Mouse (Mus musculus) forebrain, embryonic 11.5 days (tissue): ENCODE measurements at regions not wholly inside any gene's neighbourhood (a gene's known extent, or its start where the extent isn't known, plus 50 kb on each side); places are given as distances from the start of the nearest gene placed in this dataset.

Source experiments
- ATAC-seq: fragments of 200-750 bp; cut with Nextera tagmentation; replicated peaks from 2 replicates; pipeline ENCODE4 v1.8.0; 2017; ENCODE audit warnings: moderate TSS enrichment; ENCODE audit not compliant: low FRiP score
- DNase-seq: peaks from one replicate; pipeline ENCODE4 v3.0.0-alpha.2; 2017; ENCODE audit warnings: low spot score
- H3K27ac ChIP-seq: fragments of 300-500 bp; sonication (generic); 2 replicates; pipeline ENCODE4 v1.5.1; 2014; ENCODE audit warnings: low read depth, low read length
- H3K27me3 ChIP-seq: fragments of 300-500 bp; sonication (generic); 2 replicates; pipeline ENCODE4 v1.6.1; 2014; ENCODE audit warnings: mild to moderate bottlenecking, low read length, mixed read lengths; ENCODE audit not compliant: control insufficient read depth, insufficient read depth
- H3K36me3 ChIP-seq: fragments of 300-500 bp; sonication (generic); 2 replicates; pipeline ENCODE4 v1.6.1; 2014; ENCODE audit warnings: mild to moderate bottlenecking, low read length, moderate library complexity, mixed read lengths; ENCODE audit not compliant: control insufficient read depth, insufficient read depth
- H3K4me1 ChIP-seq: fragments of 300-500 bp; sonication (generic); replicated peaks from 2 replicates; pipeline ENCODE4 v1.6.1; 2014; ENCODE audit warnings: low read length, mixed read lengths; ENCODE audit not compliant: control insufficient read depth, insufficient read depth
- H3K4me2 ChIP-seq: fragments of 300-500 bp; sonication (generic); 2 replicates; pipeline ENCODE4 v1.6.1; 2014; ENCODE audit warnings: low read depth, mild to moderate bottlenecking, low read length, moderate library complexity, mixed read lengths; ENCODE audit not compliant: severe bottlenecking
- H3K4me3 ChIP-seq: fragments of 300-500 bp; sonication (generic); 2 replicates; pipeline ENCODE4 v1.5.1; 2014; ENCODE audit warnings: low read depth, low read length
- H3K9ac ChIP-seq: fragments of 300-500 bp; sonication (generic); 2 replicates; pipeline ENCODE4 v1.6.1; 2014; ENCODE audit warnings: low read length
- H3K9me3 ChIP-seq: fragments of 300-500 bp; sonication (generic); 2 replicates; pipeline ENCODE4 v1.6.1; 2016; ENCODE audit warnings: low read length, mixed read lengths; ENCODE audit not compliant: control insufficient read depth
- WGBS: fragments of 180-500 bp; shearing (Covaris S2); extraction: QIAGEN DNeasy Blood & Tissue Kit; methylation state at CpG from one replicate; pipeline ENCODE4 v1.1.7; 2014; 5-methylcytosine and 5-hydroxymethylcytosine counted together

GRCm38 (mm10) chr2:48624040-48624439, 189.9 kb upstream of the Acvr2a start:
- ATAC-seq: no peak; the same call in 1 of the 2 replicates
- H3K27ac ChIP-seq: no peak overlapping the region
- WGBS: 74% methylated on average over 6 of the region's 6 CpGs
- DNase-seq: no peak
- H3K27me3 ChIP-seq: no peaks in the 10 kb centered on the region
- no peak overlapping the region for H3K9ac ChIP-seq
- no peaks in the 10 kb centered on the region for H3K36me3 ChIP-seq
- no peak overlapping the region for H3K4me3 ChIP-seq
- H3K4me2 ChIP-seq: no peak overlapping the region
- no peaks in the 10 kb centered on the region; the same call in 1 of the 2 replicates for H3K4me1 ChIP-seq
- no peaks in the 10 kb centered on the region for H3K9me3 ChIP-seq

GRCm38 (mm10) chr2:48624461-48624860, 189.4 kb upstream of the Acvr2a start:
- 82% methylated on average over 2 of the region's 2 CpGs for WGBS
- DNase-seq: no peak
- no peak overlapping the region for H3K27ac ChIP-seq

GRCm38 (mm10) chr2:48627011-48627410, 186.9 kb upstream of the Acvr2a start:
- DNase-seq (no peak), ATAC-seq (no peak)
- H3K9me3 ChIP-seq: no peaks in the 10 kb centered on the region
- 86% methylated on average over 4 of the region's 4 CpGs for WGBS
- H3K36me3 ChIP-seq: no peaks in the 10 kb centered on the region
- H3K4me2 ChIP-seq: no peak overlapping the region
- peaks cover 4% of the 10 kb centered on the region; the same call in 1 of the 2 replicates for H3K4me1 ChIP-seq
- no peak overlapping the region for H3K27ac ChIP-seq
- H3K4me3 ChIP-seq: no peak overlapping the region
- no peak overlapping the region for H3K9ac ChIP-seq
- H3K27me3 ChIP-seq: no peaks in the 10 kb centered on the region

More at GRCm38 (mm10) chr2:48624461-48624860, 189.4 kb upstream of the Acvr2a start:
- Histone ChIP-seq H3K4me3 (no peak overlapping the region), H3K9me3 (no peaks in the 10 kb centered on the region), H3K4me2 (no peak overlapping the region), H3K27me3 (no peaks in the 10 kb centered on the region), H3K9ac (no peak overlapping the region), H3K4me1 (peaks cover 1% of the 10 kb centered on the region; the same call in 1 of the 2 replicates), H3K36me3 (no peaks in the 10 kb centered on the region)
- ATAC-seq: no peak

DNA sequence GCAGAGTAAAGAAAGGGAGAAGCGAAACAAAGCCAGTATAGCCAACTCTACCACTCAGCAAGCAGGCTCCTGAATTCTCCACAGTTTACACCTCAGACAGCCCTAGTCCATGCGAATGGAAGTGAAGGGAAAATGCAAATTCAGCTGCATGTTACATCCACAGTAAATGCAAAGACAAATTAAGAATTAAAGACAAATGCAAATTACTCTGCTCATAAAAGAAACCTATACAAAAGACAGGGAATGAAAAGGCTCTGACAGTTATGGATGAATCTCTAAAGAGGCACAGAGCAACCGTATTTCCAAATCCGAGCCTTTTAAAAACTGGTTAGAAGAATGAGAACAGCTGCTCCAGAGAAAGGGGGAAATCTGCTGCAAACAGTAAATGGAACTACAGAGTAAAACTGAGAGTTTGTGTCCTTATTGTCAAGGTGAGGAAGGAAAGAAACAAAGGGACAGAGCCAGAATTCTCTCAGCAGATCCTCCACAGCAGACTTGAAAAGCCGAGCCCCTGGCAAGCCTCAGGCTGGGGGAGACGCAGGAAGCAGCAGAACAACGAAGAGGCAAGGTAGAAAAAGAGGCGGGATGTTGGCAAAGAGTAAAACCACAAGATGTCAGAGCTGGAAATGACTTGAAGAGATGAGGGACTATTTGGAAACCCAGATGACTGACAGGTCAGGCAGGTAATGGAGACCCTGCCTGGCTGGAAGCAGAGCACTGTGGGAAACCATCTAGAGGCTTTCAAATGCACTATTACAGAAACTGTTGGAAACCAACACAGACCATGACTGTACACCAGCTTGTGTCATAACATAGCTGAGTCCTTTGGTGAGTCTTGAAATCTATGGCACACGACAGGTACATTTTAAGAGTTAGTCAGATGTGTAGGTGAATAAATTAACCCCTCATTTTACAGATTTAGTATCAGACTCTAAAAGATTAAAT, 184.5 kb upstream of the Acvr2a start:
- 48% methylated on average over 9 of the region's 9 CpGs for WGBS
- Histone ChIP-seq H3K9me3 (no peaks in the 10 kb centered on the region), H3K27me3 (no peaks in the 10 kb centered on the region), H3K36me3 (no peaks in the 10 kb centered on the region), H3K4me3 (no peak overlapping the region), H3K4me1 (peaks cover 7% of the 10 kb centered on the region; the same call in 1 of the 2 replicates), H3K4me2 (no peak overlapping the region), H3K9ac (no peak overlapping the region), H3K27ac (no peak overlapping the region)
- ATAC-seq (peak; percentile 58), DNase-seq (no peak)

DNA sequence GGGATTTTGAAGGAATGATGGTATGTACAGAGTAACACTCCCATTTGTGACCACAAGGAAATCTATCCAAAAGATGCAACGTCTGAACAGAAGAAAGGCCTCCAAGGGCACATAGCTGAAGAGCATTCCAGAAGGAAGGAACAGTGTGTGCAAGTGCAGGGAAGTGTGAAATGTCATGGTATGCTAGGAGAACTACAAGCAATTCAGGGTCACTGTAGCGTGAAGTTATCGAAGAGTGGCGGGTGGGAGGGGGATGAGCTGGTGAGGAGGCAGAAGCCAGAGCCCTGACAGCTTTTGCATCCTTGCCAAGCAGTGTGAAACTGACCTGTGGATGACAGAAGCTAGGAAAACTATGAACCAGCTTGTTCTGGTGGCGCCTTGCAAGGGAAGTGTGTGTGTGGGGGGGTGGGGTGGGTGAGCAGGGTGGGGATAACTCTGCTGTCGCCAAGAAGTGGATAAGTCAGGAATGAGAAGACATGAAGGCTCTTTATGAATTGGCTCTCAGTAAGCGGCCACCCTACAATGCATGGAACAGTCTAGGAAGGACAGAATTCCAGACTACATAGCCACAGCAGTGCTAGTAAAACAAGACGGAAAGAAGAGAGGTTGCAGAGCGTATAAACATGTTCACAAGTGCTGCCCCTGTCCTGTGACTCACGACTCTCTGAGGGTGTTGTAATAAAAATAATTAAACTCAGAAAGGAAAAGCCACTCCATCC, 179.3 kb upstream of the Acvr2a start:
- DNase-seq: peak; percentile 64
- Histone ChIP-seq H3K9me3 (no peaks in the 10 kb centered on the region), H3K36me3 (no peaks in the 10 kb centered on the region), H3K4me3 (no peak overlapping the region), H3K27me3 (no peaks in the 10 kb centered on the region), H3K9ac (no peak overlapping the region), H3K4me1 (0 out of 2 replicates have a peak, but pooled peaks cover 5% of the 10 kb centered on the region), H3K4me2 (no peak overlapping the region), H3K27ac (no peak overlapping the region)
- ATAC-seq: peak; percentile 86
- WGBS: 56% methylated on average over 10 of the region's 10 CpGs

GRCm38 (mm10) chr2:48636108-48636507, 177.8 kb upstream of the Acvr2a start:
- Histone ChIP-seq H3K36me3 (no peaks in the 10 kb centered on the region), H3K4me1 (0 out of 2 replicates have a peak, but pooled peaks cover 4% of the 10 kb centered on the region), H3K9ac (no peak overlapping the region), H3K4me3 (no peak overlapping the region), H3K27ac (no peak overlapping the region), H3K4me2 (no peak overlapping the region), H3K27me3 (no peaks in the 10 kb centered on the region), H3K9me3 (no peaks in the 10 kb centered on the region)
- 93% methylated on average over 2 of the region's 2 CpGs for WGBS
- DNase-seq: no peak
- ATAC-seq: no peak

- no peak overlapping the region for H3K4me2 ChIP-seq
- H3K27ac ChIP-seq: no peak overlapping the region
- H3K36me3 ChIP-seq: no peaks in the 10 kb centered on the region
- DNase-seq (no peak), ATAC-seq (no peak)
- H3K4me1 ChIP-seq: no peaks in the 10 kb centered on the region
- H3K9ac ChIP-seq: no peak overlapping the region
- no peak overlapping the region for H3K4me3 ChIP-seq
- H3K27me3 ChIP-seq: no peaks in the 10 kb centered on the region
- no peaks in the 10 kb centered on the region for H3K9me3 ChIP-seq
- WGBS: 87% methylated on average over 3 of the region's 3 CpGs
These were observed 169.8 kb upstream of the Acvr2a start for GRCm38 (mm10) chr2:48644114-48644513.

DNA sequence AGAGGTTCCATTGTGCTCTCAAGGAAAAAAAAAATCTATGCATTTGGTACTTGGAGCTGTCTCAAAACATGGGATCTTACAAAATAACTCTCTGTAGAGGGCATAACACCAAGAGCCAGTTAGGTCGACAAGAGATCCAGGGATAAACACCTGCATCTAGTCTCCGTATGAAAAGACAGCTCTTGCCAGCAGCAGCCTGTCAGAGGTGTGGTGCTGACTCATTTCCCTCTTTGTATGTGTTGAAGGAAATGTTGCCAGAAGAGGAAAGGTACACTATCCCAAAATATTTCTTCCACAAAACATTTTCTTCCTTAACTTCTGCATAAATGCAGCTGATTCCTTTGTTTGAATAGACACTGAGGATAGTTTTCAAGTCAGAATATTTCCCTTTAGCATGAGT, 163.6 kb upstream of the Acvr2a start:
- Histone ChIP-seq H3K27ac (no peak overlapping the region), H3K9me3 (no peaks in the 10 kb centered on the region), H3K4me1 (no peaks in the 10 kb centered on the region), H3K4me2 (no peak overlapping the region), H3K9ac (no peak overlapping the region), H3K27me3 (no peaks in the 10 kb centered on the region), H3K36me3 (no peaks in the 10 kb centered on the region), H3K4me3 (no peak overlapping the region)
- 72% methylated on average over 2 of the region's 2 CpGs for WGBS
- DNase-seq (no peak), ATAC-seq (no peak)
